ENCODE assay signal across 8 mouse cellular contexts in the genomic region with DNA sequence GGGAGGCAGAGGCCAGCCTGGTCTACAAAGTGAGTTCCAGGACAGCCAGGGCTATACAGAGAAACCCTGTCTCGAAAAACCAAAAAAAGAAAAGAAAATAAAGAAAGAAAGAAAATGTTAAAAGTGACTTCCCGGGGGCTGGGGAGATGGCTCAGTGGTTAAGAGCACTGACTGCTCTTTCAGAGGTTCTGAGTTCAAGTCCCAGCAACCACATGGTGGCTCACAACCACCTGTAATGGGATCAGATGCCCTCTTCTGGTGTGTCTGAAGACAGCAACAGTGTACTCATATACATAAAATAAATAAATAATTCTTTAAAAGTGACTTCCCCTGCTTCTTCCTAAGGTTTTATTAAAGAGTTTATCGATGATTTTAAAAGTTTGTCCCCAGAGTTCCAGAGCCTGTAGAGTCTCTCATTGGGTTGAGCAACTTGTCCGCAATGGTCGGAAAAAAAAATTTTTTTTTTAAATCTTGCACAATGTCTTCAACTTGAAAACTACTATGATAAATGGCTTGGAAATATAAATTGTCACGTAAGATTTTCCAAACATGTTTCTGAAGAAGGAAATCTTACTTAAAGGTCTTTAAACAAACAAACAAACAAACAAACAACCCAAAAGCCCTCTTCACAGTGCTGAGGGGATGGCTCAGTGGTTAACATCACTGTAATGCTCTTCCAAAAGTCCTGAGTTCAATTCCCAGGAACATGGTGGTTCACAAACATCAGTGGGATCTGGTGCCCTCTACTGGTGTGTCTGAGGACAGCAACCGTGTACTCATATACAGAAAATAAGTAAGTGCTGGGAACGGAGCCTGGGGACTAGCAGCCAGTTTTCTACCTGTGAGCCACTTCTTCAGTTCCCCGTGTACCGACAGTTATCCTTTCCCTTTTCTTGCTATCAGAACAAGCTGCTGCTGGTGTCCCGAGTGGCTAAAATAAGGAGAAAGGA. TPM values are rescaled to one million over a fixed set of nuclear protein-coding genes. Genes with fewer than 3 reads are reported as not detected.
A peak's percentile ranks its signal among the peaks of the same experiment; 100 is the strongest.
DNase-seq lines count a peak whose midpoint lies in the region; ATAC-seq lines count a peak whose summit lies in the region.

No protein-coding gene starts in this region.

- no peaks in the 10 kb centered on the region for H3K9me3 ChIP-seq in forebrain, embryonic 13.5 days (replicated peaks)
- H3K9me3 ChIP-seq in limb, embryonic 10.5 days (replicated peaks) = no peaks in the 10 kb centered on the region

- no peak overlapping the region for H3K27ac ChIP-seq in forebrain, embryonic 13.5 days
- H3K27ac ChIP-seq in limb, embryonic 10.5 days = peak overlapping the region; percentile 98

- H3K4me2 ChIP-seq in forebrain, embryonic 13.5 days = peak overlapping the region; percentile 51

- peaks cover 17% of the 10 kb centered on the region for H3K4me1 ChIP-seq in forebrain, embryonic 13.5 days
- peaks cover 18% of the 10 kb centered on the region for H3K4me1 ChIP-seq in limb, embryonic 10.5 days

- peak overlapping the region; percentile 95 for H3K4me3 ChIP-seq in forebrain, embryonic 13.5 days
- H3K4me3 ChIP-seq in limb, embryonic 10.5 days = peak overlapping the region; percentile 88

- H3K27me3 ChIP-seq in forebrain, embryonic 13.5 days = no peaks in the 10 kb centered on the region
- H3K27me3 ChIP-seq in limb, embryonic 10.5 days (ENCODE audit: low read depth, poor library complexity, severe bottlenecking) = no peaks in the 10 kb centered on the region

- no peak overlapping the region for H3K9ac ChIP-seq in forebrain, embryonic 13.5 days

- 69% methylated on average over 11 of the region's 11 CpGs for WGBS in forebrain, embryonic 13.5 days
- 65% methylated on average over 11 of the region's 11 CpGs for WGBS in limb, embryonic 10.5 days

- peak; percentile 7 to 12 for DNase-seq in layer of hippocampus, postnatal 10 days (ENCODE audit: low spot score in 2 of 2)
- no peak for DNase-seq in layer of hippocampus, postnatal 36 days
- DNase-seq in T-cell, adult 2 months (ENCODE audit: low spot score) = peak; percentile 5
- no peak for DNase-seq in limb, embryonic 10.5 days (ENCODE audit: low spot score)
- peak; percentile 43 for DNase-seq in naive thymus-derived CD4-positive, alpha-beta T cell, adult 2 months (ENCODE audit: low read depth)
- no peak for DNase-seq in natural killer cell, adult 2 months (ENCODE audit: low spot score in 2 of 2)
- no peak for DNase-seq in layer of hippocampus, adult 9-11 months

- H3K36me3 ChIP-seq in forebrain, embryonic 13.5 days (ENCODE audit: poor library complexity, severe bottlenecking) = peaks cover 11% of the 10 kb centered on the region
- peaks cover 17% of the 10 kb centered on the region for H3K36me3 ChIP-seq in limb, embryonic 10.5 days

- ATAC-seq in forebrain, embryonic 13.5 days = no peak

RNA-seq across cellular contexts. Expression of a gene that starts 0.8 kb away (rescaled TPM):
- 10 to 100 TPM; 18.1 TPM for total RNA-seq in layer of hippocampus, postnatal 10 days (2021)
- 10 to 100 TPM; 20.5 to 22.1 TPM for total RNA-seq in layer of hippocampus, postnatal 36 days (2021)
- 47.9 and 52.6 TPM in 2 replicates for polyA plus RNA-seq in forebrain, embryonic 13.5 days (2015; fragmentation: Nextera tagmentation; extraction: Ambion mirVana)
- 103 and 108 TPM in 2 replicates for polyA plus RNA-seq in limb, embryonic 10.5 days (2016; fragmentation: Nextera tagmentation; extraction: Ambion mirVana)

RNA-seq across cellular contexts. Expression of a gene that starts 37.1 kb away (rescaled TPM):
- total RNA-seq in layer of hippocampus, postnatal 10 days (2021) = under 1 TPM; 0.58 to 0.87 TPM
- total RNA-seq in layer of hippocampus, postnatal 36 days (2021) = 1 to 10 TPM in 1 of 2 experiments, under 1 TPM in 1; 0.20 to 1.0 TPM
- polyA plus RNA-seq in forebrain, embryonic 13.5 days (2015; fragmentation: Nextera tagmentation; extraction: Ambion mirVana) = 0.23 and 0.53 TPM in 2 replicates
- polyA plus RNA-seq in limb, embryonic 10.5 days (2016; fragmentation: Nextera tagmentation; extraction: Ambion mirVana) = 0.34 and 0.70 TPM in 2 replicates

RNA-seq across cellular contexts. Expression of a gene that starts 41.9 kb away (rescaled TPM):
- total RNA-seq in layer of hippocampus, postnatal 10 days (2021) = 100 to 1,000 TPM; 118 to 119 TPM
- 100 to 1,000 TPM; 140 to 142 TPM for total RNA-seq in layer of hippocampus, postnatal 36 days (2021)
- polyA plus RNA-seq in forebrain, embryonic 13.5 days (2015; fragmentation: Nextera tagmentation; extraction: Ambion mirVana) = 57.0 and 61.3 TPM in 2 replicates
- 57.3 and 67.3 TPM in 2 replicates for polyA plus RNA-seq in limb, embryonic 10.5 days (2016; fragmentation: Nextera tagmentation; extraction: Ambion mirVana)

Comparison
In these comparisons a context has a peak if more than half of its experiments do, and no peak if none do; other contexts are left out.
1. DNase-seq: peak in layer of hippocampus, postnatal 10 days (2 of 2), T-cell, adult 2 months (single experiment) and naive thymus-derived CD4-positive, alpha-beta T cell, adult 2 months (single experiment); none in layer of hippocampus, postnatal 36 days (0 of 2), limb, embryonic 10.5 days (single experiment), natural killer cell, adult 2 months (0 of 2) and layer of hippocampus, adult 9-11 months (single experiment).